Mouse (Mus musculus) layer of hippocampus, postnatal 36 days (tissue): ENCODE measurements around the gene Sult6b2. TPM values are rescaled to one million over a fixed set of nuclear protein-coding genes. Genes with fewer than 3 reads are reported as not detected.

Source experiments
- DNase-seq, 2 experiments: peaks; one replicate each; pipeline ENCODE4 v3.0.0; 2022
- total RNA-seq, 2 experiments: library from RNA; stranded (reverse); gene quantifications; 2 replicates each; pipeline ENCODE4 v1.2.3; 2021

The Sult6b2 gene
- total RNA-seq, 2 experiments from 2014 or later: not detected

DNA sequence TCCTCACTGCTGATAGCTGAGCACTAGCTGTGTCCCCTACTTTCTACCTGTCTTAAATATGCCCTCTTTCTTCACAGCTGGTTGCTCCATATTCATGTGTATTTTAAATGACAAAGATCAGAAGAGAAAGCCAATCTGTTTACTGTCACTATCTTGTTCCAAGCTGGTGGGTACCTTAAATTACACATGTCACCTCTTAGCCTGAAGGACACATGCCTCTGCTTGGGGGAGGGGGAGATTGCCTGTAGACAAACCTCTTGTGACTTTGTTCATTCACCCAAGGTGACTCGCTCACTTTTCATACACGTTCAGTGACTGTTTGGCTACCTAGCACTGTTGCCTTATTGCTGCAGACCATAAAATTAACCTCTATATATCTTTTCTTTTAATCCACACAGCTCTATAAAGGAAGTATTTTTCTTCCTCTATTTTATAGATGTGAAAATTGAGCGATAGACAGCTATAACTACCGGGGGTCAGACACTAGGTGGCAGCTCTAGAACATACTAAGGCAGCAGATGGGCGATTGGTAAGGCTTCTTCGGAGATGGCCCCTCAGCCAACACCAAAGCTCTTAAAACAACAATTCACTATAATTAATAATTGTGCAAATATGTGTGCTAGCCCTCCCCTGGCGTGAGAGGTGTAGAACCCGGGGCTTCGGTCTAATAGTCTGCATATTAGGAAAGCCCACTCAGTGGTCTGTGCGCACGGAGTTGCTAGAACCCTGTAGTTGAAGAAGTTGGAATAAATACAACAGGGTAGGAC is 25.1 kb downstream of the Sult6b2 start:
- peak; percentile 40 to 47 for DNase-seq

DNA sequence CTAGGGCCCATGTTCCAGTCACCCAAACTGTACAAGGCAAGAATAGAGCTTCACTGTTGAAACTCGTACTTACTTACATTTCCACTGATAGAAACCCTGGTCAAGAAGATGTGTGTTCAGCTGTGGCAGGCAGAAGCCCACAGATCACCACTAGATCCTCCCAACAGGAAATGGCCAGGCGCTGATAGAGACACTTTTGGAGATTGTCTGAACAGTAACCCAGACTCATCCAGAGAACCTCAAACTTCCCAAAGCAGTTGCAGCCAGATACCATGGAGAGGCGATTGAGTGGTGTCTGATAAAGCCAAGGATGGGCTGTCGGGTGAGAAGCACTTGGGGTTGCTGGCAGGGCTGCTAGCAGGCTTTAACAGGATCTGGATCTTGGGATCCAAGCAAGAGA is 27.4 kb downstream of the Sult6b2 start:
- no peak for DNase-seq

DNA sequence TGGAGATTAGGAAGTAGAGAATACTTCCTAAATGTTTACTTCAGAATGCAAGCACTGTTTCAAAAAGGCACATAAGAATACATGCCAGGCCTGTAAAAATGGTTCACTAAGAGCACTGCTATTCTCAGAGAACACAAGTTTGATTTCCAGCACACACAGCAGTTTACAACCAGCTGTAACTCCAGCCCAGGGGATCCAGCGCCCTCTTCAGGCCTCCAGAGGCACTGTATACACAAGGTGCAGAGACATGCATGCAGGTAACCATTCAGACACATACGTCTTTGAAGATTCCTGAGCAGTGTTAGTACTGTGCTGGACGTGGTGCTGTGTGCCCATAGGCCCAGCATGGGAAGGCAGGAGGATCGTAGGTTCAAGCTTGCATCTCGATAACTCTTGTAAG is 30.7 kb downstream of the Sult6b2 start:
- no peak for DNase-seq

DNA sequence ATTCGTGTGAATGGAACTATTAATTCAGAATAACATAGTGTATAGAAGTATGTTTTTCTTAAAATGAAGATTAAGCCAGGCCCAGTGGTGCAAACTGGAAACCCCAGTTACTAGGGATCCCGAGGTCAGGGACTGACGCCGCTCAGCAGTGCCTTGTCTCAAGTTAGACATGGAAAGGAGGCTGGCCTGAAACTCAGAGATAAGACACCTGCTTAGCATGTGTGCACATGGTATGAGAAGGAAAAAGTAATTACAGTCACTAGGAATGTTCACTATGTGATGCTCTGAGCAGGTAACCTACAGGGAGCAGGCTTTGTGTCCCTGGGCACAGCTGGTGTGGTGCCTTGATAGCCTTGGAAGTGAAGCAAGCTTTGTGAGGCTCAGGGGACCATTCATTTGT is 32.7 kb downstream of the Sult6b2 start:
- DNase-seq: no peak

DNA sequence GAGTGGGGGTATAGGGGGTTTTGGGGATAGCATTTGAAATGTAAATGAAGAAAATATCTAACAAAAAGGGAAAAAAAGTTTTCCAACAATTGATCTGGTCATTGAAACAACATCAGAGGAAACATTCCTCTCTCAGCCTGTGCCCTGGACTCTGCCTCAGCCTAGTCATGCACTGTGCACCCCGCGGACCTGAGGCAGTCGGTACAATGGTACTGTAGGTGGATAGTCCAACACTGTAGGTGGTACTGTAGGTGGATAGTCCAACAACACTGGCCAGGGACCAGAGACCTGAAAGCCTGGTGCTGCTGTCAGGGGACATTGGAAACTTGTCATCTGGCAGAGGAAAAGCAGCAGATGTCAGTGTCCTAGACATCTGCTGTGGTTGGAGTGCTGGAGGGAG is 34.4 kb downstream of the Sult6b2 start:
- no peak for DNase-seq

DNA sequence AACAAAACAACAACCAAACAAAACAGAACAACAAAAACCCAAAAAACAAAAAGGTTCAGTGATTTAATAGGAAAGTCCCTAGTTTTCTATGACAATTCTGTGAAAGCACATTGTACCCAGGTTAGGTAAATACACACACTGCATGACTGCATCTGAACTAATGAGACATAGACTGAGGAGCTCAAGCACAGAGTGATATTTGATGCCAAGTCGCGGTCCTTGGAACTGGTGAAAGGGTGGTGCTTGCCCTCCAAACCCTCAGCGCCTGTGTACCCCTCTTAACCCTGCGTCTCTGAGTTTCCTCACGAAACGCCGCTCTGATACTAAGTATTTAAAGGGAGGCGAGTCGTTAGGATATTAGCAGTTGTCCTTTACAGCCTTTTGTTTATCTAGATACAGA is 37.0 kb downstream of the Sult6b2 start:
- no peak for DNase-seq

DNA sequence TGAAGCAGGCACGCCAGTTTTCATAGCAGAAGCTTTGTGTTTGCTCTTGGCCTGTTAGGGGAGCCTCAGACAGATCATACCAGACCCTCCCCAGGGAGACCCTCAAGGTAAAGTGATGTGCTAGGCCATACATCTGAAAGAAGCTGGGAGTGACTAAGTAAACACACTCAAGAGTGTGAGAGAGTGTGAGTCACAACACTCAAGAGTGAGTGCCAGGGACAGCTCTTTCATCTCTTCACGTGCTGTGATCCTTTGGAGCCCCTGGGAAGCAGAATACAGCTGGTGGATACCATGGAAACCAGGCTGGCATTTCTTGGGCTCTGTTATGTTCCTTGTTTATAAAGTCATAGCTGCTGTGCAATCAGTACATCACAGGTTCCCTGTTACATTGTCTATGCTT is 39.4 kb downstream of the Sult6b2 start:
- DNase-seq: no peak

DNA sequence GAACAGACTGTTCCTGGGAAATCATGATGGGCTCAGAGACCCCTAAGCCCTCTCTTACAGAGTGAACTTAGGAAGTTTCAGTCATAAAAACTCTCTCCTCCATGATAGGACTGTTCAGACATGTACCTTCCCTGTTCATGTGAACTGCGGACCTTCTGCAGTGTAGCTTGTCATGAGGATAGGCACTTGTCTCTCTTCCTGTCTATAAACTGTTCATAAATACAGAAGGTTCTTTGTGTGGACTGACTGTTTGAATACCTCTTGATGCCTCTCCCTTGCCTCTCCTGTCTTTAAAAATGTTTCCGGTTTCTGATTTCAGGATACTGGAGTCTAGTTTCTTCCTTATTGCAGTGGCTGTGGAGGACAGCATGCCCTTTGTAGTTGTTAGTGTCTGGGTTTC is 44.7 kb downstream of the Sult6b2 start:
- DNase-seq: no peak

DNA sequence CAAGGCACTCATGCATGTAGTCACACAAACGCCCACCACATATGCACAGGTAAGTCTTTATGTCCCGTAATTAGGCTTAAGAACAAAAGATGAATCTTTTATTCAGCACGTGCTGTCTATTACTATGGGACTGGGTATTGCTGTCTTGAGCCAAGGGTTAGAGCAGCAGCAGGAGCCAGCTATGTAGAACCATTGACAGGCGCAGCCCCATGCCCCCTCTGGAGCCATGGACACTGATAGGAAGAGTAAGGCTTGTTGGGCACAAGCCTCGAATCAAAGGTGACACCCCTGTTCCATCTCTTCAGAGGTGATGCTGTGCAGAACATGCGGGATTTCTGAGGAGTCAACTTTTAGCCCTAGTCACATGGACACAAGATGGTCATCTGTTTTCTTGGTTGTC is 45.7 kb downstream of the Sult6b2 start:
- DNase-seq: no peak

DNA sequence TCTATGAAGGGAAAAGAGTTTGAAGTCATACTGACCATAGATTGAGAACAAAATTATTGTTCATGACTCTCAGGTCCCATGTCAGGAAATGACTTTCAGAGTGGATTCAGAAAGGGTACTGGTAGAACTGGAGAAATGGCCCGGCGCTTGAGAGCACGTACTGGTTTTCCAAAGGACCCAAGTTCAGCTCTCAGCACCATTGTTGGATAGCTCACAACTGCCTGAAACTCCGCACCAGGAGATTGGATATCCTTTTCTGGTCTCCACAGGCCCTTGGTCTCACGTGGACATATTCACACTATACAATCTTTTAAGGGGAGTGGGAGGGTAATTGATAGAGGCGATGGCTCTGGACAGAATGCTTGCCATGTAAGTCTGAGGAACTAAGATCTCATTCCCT is 46.3 kb downstream of the Sult6b2 start:
- no peak for DNase-seq

DNA sequence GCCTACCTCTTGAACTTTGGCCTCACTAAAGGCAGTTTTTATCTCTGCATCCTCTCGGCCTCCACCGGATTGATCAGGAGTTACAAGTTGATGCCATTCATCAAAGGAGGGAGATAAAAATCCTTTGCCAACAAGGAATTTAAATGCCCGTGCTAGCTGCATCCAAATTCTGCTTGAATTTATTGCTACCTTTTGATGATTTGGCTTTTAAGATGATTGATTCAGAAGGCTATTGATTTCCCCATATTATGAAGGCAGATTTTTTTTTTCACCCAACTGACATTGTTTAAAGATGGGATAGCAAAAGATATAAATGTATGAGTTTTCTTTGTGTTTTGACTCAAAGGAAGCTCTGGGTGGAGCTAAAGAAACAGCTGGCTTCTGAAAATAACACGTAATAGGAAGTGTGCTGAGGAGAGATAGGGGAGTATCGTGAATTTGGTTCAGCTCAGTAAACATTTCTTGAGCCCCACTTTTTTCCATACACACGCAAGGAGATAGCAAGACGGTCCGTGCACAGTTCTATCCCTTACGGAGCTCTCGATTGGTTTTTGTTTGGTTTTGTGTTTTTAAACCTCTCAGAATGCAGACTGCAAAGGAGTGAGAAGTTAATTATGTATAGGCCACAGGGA is 46.9 kb downstream of the Sult6b2 start:
- DNase-seq: no peak

DNA sequence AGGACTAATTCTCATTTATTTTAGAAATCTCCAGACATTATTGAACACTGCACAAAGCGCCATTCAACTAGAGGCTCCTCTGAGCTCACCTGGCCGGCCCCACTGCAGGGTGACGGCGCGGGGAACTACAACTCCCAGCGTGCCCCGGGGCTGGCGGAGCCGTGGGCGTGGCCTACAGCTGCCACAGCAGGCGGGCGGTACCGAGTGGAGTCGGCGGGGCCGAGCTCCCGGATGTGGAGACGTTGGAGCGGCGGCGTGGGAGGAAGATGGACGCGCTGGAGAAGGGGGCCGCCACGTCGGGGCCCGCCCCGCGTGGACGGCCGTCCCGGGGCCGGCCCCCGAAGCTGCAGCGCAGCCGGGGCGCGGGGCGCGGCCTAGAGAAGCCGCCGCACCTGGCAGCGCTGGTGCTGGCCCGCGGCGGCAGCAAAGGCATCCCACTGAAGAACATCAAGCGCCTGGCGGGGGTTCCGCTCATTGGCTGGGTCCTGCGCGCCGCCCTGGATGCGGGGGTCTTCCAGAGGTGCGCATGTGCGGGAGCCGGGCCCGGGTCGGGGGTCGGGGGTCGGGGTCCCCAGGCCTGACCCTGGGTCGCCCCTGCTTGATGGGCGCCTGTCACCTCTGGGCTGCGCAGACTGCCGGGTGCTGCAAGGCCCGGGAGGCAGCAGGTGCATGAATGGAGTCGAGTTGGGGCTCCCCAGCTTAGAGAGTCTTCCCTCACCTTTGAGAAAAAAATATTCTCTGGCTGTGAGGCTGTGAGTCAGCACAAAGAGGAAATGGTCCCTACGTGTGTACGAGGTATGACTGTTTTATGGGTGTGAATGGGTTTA is 47.6 kb downstream of the Sult6b2 start, which contains the start of gene Cmas:
Gene Cmas, plus strand, starts transcription at position 180 of the 827 bp plus-strand sequence.
- DNase-seq: peak; percentile 86 to 88

DNA sequence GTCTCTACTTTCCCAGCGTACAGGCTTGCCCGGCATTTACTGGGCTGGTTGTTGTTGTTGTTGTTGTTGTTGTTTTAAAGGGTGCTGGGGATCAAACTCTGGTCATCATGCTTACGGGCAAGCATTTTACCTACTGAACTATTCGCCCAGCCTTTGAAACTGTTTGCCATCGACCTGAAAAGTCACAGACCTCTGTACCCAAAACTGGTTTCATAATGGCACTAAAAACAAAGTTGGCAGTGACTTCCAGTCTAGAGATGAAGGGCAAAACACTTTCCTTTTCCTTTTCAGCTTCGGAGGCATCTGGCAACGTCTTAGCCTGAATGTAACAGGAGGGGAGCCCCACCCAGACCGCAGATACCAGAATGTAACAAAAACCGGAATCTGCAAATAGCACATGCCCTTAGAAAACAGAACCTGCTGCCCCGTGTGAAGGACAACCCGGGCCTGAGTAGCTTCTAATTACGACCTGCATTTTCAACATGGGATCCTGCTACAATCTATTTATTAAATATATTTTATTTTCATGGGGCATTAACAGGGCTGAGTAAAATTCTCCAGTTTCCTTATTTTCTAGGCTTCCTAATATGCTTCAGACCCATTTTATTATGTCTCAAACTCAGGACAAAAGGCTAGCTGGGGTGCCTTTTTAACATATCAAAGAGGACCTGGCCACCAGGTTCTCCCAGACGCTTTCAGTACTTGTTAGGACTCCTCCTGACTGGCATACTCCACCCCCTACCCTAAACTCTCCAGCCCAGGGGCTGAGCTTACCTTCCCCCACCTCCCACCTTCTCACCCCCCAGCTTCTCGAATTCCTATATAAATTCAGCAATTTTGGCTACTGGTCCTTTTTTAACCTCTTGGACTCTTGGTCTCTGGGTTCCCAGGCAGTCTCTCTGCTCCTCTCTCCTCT is 51.7 kb downstream of the Sult6b2 start:
- no peak for DNase-seq

DNA sequence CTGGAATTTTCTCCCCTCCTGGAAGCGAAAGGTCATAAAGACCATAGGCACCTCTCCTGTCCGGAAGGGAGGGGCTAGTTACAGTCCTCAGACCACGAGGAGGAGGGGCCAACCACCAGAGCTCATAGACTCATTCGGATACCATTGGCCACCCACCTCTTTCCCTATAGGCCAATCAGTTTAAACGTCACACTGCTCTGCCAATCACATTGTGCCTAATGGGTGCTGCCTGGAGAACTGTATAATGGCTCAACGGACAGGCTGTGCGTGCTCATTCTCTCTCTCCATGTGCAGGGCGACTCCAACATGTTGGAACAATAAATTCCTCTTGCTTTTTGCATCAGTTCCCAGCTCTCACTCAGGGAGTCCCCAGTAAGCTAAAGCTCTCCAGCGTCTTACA is 52.9 kb downstream of the Sult6b2 start:
- no peak for DNase-seq

DNA sequence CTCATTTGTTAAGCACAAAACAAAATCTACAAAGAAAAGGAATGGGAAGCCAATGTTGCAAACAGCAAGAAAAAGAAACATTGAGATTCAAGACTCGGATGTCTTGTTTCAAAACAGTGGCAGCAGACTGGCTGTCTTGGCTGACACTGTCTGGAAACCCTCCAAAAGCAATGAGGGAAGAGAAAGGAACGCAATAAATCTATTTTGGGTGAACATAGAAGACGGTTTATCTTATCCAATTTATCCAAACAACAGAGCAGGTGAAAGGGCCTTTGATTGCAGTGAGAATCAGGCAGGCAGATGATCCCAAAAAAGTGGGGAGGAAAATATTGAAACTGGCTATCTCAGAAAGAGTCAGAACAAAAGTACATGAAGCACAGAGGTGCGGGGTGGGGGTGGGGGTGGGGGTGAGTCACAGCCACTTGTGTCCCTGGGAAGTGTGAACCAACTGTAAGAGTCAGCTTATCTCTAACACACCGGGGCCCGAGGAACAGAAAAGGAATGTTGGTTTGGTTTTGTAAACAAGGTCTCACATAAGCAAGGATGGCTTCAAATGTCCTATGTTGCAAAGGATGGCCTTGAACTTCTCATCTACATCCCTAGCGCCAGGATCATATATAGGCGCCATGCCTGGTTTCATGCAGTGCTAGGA is 56.1 kb downstream of the Sult6b2 start:
- no peak for DNase-seq

DNA sequence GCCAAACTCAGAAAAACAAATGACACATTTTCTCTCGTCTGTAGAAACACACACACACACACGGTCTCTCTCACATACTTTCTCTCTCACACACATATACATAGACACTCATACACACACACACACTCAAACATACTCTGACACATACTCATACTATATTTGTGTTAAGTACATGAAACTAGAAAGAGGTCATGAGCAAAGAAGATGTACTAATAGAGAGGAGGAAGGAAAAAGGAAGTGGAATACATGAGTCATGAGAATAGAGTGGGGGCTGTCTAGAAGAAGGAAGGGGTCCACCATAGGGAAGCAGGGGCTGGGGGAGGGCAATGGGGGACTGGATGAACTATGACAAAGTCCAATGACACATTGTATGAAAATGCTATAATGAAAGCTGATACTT is 57.1 kb downstream of the Sult6b2 start:
- DNase-seq: no peak

DNA sequence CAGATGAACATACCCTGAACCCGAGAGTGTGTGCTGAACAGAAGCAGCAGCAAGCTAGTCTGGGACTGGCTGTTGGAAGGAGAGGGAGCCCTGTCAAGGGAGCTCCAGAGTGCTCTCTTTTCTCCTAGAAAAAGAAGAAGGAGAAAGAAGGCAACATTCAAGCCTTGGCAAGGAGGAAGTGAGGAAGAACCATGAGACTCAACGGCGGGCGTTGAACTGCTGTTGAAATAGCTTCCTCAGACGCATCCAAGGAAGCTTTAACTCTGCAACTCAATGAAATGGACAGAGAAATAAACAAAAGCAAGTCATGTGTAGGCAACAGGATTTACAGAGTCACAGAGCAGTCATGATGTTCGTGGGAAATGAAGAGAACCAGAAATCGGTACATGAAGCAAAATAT is 57.5 kb downstream of the Sult6b2 start:
- no peak for DNase-seq

DNA sequence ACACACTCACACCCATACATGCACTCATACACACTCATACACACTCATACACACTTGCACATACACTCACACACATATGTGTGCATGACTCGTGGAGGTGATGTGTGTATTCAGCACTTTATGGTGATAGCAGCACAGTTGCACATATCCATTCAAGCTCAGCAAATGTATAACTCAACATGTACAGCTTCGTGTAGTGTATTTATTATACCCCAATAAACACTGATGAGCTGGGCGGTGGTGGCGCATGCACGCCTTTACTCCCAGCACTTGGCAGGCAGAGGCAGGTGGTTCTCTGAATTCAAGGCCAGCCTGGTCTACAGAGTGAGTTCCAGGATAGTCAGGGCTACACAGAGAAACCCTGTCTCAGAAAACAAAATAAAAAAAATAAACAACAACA is 58.8 kb downstream of the Sult6b2 start:
- no peak for DNase-seq

DNA sequence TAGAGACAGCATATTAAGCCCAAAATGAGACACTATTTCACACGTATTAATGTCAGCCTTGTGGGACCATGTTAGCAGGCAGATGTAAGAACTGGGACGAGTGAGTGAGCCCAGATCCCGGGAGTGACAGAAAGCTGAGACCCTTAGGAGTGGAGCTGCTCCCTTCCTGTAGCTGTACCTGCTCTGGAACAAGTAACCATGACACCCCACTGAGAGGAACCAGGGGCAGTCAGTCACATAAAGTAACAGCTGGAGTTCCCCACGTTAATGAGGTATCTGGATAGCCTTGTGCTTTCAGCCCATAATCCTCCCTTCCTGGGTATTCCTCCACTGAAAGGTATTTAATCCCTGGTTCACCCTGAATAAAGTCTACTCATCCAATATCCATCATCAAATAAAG is 61.1 kb downstream of the Sult6b2 start:
- no peak for DNase-seq

DNA sequence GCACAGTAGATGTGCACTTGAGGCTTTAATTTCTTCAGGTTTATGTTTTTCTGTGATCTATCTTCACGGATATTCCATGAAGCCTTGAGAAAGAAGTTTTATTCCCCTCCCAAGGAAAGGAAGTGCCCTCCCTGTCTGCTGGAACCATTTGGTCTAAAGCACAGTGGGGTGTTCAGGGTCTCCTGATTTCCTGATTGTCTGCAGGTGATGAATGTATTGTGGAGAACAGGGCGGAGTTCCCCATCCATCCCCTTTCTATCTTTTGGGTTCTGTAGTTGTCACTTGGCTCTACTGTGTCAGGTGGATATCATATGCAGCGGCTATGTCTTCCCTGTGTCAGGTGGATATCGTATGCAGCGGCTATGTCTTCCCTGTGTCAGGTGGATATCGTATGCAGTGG is 62.5 kb downstream of the Sult6b2 start:
- no peak for DNase-seq

DNA sequence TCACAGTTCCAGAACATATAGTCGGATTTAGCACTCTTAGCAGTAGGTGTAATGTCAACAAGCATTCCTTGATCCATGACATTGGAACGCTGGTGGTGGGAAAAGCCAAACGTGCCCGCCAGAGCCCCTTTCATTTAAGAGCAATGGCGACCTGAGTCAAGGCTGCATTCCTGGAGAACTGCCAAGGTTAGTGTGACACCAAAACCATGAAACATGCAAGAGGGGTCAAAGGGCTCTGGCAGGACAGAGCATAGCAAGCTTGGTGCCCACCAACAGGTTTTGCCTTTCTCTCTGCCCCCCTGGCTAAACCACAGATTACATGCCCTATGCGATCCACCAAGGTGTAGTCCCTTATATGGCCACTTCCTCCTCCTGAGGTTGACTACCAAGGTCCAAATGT is 65.7 kb downstream of the Sult6b2 start:
- no peak for DNase-seq

DNA sequence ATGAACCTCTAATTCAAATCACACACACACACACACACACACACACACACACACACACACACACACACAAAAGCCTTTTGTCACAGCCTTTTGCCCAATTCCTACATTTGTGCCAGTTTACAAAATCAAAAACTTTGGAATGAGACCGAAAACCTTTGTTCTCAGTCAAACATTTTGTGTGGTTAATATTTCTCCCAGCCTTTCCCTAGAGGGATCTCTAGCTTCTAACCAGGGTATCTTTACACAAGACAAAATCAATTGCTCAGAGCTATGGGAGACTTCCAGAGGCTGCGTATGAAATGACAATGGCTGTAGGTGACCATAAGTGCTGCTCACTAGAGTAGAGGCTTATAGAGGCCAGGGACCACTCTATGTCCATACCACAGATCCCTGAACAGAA is 66.1 kb downstream of the Sult6b2 start:
- DNase-seq: no peak
